Mouse (Mus musculus): ENCODE measurements at regions not wholly inside any gene's neighbourhood (a gene's known extent, or its start where the extent isn't known, plus 50 kb on each side); places are given as distances from the start of the nearest gene placed in this dataset.

DNA sequence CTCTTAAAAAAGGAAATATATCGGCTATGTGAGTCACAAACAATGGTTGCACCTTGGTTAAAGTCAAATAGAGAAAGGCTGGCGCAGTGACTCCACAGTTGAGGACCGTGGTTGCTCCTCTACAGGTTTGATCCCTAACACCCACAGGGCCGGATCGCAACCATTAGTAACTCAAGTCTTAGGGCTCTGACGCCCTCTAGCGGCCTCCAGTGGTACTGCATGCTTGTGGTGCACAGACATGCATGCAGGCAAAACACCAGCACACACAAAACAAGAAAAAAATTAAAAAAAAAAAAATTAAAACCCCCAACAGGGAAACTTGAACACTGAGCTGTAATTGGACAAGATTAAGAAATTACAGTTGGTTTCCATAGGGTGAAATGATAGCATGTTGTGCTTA, 67.1 kb downstream of the Hif1an start:
- TF ChIP-seq CTCF (IDR thresholded peaks at IDR 0.05; ENCODE audit: extremely low read depth, insufficient read depth, low read length) (no peak), POLR2A (IDR thresholded peaks at IDR 0.05; ENCODE audit: extremely low read depth, insufficient read depth, low read length) (no peak)

Data from cortical plate, adult 2 months (tissue).